Mouse (Mus musculus): ENCODE results near the gene Gm11639. TPM values are rescaled to one million over a fixed set of nuclear protein-coding genes. Genes with fewer than 3 reads are reported as not detected.

Gm11639 gene
- polyA plus RNA-seq, 1 experiment from 2014 or later, result 0.01 TPM

DNA sequence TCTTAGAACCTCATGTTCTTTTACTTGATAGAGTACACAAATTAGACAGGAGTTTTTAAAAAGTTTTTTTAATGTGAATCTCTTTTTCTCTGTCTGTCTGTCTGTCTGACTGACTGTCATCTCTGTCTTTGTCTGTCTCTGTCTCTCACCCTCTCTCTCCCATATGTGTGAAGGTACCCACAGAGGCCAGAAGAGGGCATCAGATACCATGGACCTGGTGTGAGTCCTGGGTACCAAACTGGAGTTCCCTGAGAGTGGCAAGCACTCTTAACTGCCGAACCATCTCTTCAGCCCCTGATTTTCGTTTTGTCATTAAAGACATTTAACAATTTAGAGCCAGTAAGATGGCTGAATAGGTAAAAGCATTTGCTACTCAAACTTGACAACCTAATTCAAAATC is 21.6 kb downstream of the Gm11639 start:
- H3K4me1 ChIP-seq, result no peaks in the 10 kb centered on the region
- WGBS, result 70% methylated on average over 2 of the region's 2 CpGs
- no peak overlapping the region for H3K4me2 ChIP-seq
- H3K36me3 ChIP-seq, result no peaks in the 10 kb centered on the region
- H3K27ac ChIP-seq, result no peak overlapping the region
- H3K9me3 ChIP-seq, result no peaks in the 10 kb centered on the region
- no peak overlapping the region for H3K9ac ChIP-seq
- no peak overlapping the region for H3K4me3 ChIP-seq
- no peaks in the 10 kb centered on the region for H3K27me3 ChIP-seq
- no peak for ATAC-seq (ENCODE audit: insufficient number of reproducible peaks, insufficient read depth, low FRiP score, low TSS enrichment, low read depth)

DNA sequence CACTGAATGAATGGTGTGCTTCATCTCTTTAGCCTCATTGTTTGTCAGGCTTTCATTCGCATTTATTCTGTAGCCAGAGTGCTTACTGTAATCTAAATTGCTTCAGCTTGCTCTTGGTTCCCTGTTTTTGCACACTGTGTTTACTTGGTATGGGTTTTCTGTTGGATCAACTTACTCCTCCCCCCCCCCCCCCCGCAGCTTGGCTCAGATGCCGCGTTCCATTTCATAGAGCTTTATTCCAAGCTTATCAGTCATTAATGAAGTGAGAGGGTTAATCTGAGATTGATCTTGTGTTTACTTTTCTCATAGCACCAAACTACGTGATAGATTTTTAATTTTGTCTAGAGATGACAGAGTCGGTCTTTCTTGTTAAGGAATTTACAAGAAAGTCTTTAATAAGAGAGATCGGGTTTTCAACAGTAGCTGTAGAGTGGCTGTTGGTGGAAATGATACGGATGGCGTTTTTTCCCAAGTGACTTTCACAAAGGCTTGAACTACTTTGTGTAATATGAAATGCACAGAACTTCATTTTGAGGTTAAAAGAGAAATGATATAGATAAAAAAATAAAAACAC is 59.6 kb downstream of the Gm11639 start:
- WGBS, result 84% methylated on average over 9 of the region's 9 CpGs
- no peaks in the 10 kb centered on the region for H3K27me3 ChIP-seq
- no peak overlapping the region for H3K9ac ChIP-seq
- no peak overlapping the region for H3K27ac ChIP-seq
- H3K4me3 ChIP-seq, result no peak overlapping the region
- H3K36me3 ChIP-seq, result no peaks in the 10 kb centered on the region
- no peak overlapping the region for H3K4me2 ChIP-seq
- H3K9me3 ChIP-seq, result no peaks in the 10 kb centered on the region
- no peaks in the 10 kb centered on the region for H3K4me1 ChIP-seq
- no peak for ATAC-seq (ENCODE audit: insufficient number of reproducible peaks, insufficient read depth, low FRiP score, low TSS enrichment, low read depth)

DNA sequence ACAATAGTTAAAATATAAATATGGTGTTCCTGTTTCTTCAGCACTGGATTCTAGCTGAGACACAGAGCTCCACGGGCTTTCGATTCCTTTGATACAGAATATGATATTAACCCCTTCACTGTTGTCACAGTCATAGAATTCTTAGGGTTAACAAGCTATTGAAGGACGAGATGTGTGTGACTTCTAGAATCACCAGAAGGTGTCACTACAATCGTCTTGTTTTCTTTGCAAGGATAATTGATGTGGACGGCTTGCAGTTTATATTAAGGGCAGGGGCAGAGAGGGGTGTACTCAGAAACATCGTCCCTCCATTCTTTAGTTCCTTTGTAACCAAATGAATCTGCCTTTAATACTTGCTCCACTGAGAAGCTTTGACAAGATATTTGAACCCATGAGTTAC is 80.3 kb downstream of the Gm11639 start:
- no peak overlapping the region for H3K4me2 ChIP-seq
- no peaks in the 10 kb centered on the region for H3K27me3 ChIP-seq
- no peak for ATAC-seq (ENCODE audit: insufficient number of reproducible peaks, insufficient read depth, low FRiP score, low TSS enrichment, low read depth)
- 34% methylated on average over 6 of the region's 6 CpGs for WGBS
- H3K4me1 ChIP-seq, result no peaks in the 10 kb centered on the region
- H3K4me3 ChIP-seq, result no peak overlapping the region
- H3K27ac ChIP-seq, result no peak overlapping the region
- no peak overlapping the region for H3K9ac ChIP-seq
- no peaks in the 10 kb centered on the region for H3K9me3 ChIP-seq
- H3K36me3 ChIP-seq, result no peaks in the 10 kb centered on the region

DNA sequence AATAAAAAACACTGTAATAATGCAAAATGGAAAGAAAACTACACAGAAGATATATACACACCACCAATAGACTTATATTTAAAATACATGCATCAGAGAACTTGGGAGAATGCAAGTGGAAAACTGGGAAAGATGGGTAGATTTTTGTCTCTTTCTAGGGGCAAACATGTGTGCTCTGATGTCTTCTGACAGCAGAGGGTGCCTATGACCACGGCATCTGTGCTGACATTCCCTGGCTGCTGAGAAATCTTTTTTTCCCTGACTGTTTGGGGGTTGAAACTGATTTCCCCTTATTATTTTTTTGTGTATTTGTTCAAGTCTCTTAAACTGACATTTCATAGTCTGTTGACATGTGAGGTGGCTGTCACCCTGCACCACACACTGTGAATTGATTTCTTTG is 81.6 kb downstream of the Gm11639 start:
- no peak overlapping the region for H3K9ac ChIP-seq
- H3K4me2 ChIP-seq, result no peak overlapping the region
- ATAC-seq (ENCODE audit: insufficient number of reproducible peaks, insufficient read depth, low FRiP score, low TSS enrichment, low read depth), result no peak
- WGBS, result 50% methylated on average over 1 of the region's 1 CpGs
- H3K4me1 ChIP-seq, result no peaks in the 10 kb centered on the region
- no peak overlapping the region for H3K27ac ChIP-seq
- no peaks in the 10 kb centered on the region for H3K9me3 ChIP-seq
- H3K36me3 ChIP-seq, result no peaks in the 10 kb centered on the region
- no peak overlapping the region for H3K4me3 ChIP-seq
- no peaks in the 10 kb centered on the region for H3K27me3 ChIP-seq

DNA sequence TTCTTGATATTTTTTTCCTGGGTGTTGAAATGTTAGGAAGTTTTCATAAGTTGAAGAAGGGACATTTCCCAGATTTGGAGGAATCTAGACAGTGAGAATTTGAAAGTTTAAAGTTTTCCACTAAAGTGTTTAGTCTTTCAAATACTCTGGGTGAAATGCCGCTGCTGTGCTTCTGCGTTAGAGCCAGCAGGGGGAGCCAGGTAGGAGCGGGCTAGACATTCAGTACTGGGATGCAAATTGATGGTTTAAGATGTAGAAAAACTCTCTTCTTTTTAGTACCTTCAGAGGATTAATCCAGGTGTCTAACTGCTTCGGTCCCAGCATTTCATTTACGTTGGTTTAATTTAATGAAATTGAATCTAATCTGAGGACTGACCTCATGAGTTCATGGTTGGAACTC is 82.6 kb downstream of the Gm11639 start:
- H3K4me3 ChIP-seq, result no peak overlapping the region
- H3K9ac ChIP-seq, result no peak overlapping the region
- WGBS, result 8% methylated on average over 5 of the region's 5 CpGs
- no peaks in the 10 kb centered on the region for H3K36me3 ChIP-seq
- ATAC-seq (ENCODE audit: insufficient number of reproducible peaks, insufficient read depth, low FRiP score, low TSS enrichment, low read depth), result no peak
- no peak overlapping the region for H3K4me2 ChIP-seq
- no peaks in the 10 kb centered on the region for H3K9me3 ChIP-seq
- no peaks in the 10 kb centered on the region for H3K4me1 ChIP-seq
- H3K27me3 ChIP-seq, result no peaks in the 10 kb centered on the region
- no peak overlapping the region for H3K27ac ChIP-seq

DNA sequence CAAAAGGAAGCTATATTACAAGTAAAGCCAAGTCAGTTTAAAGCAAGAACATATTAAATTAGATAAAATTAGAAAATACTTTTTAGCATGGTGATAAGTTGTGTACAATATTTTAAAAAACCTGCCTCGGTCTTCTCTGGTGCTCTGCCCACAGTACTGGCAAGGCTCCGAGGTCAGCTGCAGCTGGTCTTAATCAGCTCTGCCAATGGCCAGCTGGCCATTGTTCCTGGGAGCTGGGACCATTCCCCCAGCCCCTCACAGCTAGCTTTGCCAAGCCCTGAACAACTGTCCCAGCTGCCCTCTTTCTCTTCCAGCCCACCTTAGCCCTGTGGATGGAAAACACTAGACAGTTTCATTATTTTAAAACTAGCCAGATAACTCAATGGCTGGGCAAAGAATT is 93.3 kb downstream of the Gm11639 start:
- no peak for ATAC-seq (ENCODE audit: insufficient number of reproducible peaks, insufficient read depth, low FRiP score, low TSS enrichment, low read depth)
- Histone ChIP-seq H3K9ac (no peak overlapping the region), H3K36me3 (no peaks in the 10 kb centered on the region), H3K27ac (no peak overlapping the region), H3K9me3 (no peaks in the 10 kb centered on the region), H3K4me1 (no peaks in the 10 kb centered on the region), H3K4me3 (no peak overlapping the region), H3K4me2 (no peak overlapping the region), H3K27me3 (no peaks in the 10 kb centered on the region)
- 63% methylated on average over 2 of the region's 2 CpGs for WGBS

DNA sequence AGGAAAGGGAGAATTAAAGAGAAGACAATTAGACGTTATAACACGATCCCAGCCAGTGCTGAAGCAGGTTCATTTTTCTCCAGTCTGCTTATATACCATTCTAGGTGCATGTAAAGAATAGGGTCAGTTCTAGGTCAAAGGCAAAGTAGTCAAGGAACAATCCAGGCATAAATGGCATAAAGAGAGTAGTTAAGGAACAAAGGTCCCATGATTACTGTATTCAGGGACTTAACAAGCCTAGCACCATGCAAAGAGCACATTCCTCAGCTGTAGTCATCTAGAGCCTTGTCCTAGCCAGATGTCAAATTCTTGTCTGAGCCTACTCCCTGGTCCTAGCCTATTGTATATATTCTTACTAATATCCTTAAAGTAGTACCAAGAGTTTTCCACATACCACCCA is 259.2 kb downstream of the Gm11639 start:
- Histone ChIP-seq H3K4me2 (no peak overlapping the region), H3K36me3 (no peaks in the 10 kb centered on the region), H3K27ac (no peak overlapping the region), H3K9me3 (no peaks in the 10 kb centered on the region), H3K4me3 (no peak overlapping the region), H3K4me1 (no peaks in the 10 kb centered on the region), H3K27me3 (no peaks in the 10 kb centered on the region), H3K9ac (no peak overlapping the region)
- 58% methylated on average over 2 of the region's 2 CpGs for WGBS
- no peak for ATAC-seq (ENCODE audit: insufficient number of reproducible peaks, insufficient read depth, low FRiP score, low TSS enrichment, low read depth)

DNA sequence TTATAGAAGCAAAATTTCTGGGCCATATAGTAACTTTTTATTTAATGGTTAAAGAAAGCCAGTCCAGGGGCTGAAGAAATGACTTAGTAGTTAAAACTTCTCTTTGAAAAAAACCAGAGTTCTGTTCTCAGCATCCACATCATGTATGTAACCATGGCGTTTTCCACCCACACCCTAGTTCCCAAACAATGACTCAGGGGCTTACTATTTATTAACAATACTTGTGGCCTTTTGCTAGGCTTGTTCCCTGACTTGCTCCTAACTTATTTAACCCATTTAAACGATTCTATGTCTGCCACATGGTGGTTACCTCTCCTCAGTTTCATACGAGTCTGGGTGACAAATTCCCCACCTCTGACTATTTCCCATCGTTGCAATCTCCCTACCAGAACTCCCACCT is 266.8 kb downstream of the Gm11639 start:
- H3K27ac ChIP-seq, result no peak overlapping the region
- no peaks in the 10 kb centered on the region for H3K27me3 ChIP-seq
- ATAC-seq (ENCODE audit: insufficient number of reproducible peaks, insufficient read depth, low FRiP score, low TSS enrichment, low read depth), result no peak
- H3K4me2 ChIP-seq, result no peak overlapping the region
- H3K4me1 ChIP-seq, result no peaks in the 10 kb centered on the region
- no peaks in the 10 kb centered on the region for H3K9me3 ChIP-seq
- H3K4me3 ChIP-seq, result no peak overlapping the region
- H3K9ac ChIP-seq, result no peak overlapping the region
- H3K36me3 ChIP-seq, result no peaks in the 10 kb centered on the region
- WGBS, result 68% methylated on average over 4 of the region's 4 CpGs

DNA sequence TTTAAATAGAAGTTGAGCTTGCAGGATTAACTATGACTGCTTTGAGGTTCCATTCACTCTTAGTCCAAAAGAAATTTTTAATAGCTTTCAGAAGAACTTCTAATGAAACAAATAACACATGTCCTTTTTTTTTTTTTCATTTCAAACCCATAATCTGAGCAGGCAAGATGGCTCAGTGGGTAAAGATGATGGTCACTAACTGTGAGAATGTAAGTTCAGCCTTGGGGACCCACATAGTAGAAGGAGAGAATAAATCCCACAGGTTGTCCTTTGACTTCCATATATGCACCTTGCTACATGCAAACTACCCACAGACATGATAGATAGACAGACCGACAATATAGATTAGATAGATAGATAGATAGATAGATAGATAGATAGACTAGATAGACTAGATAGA is 282.4 kb downstream of the Gm11639 start:
- Histone ChIP-seq H3K36me3 (no peaks in the 10 kb centered on the region), H3K4me1 (no peaks in the 10 kb centered on the region), H3K27ac (no peak overlapping the region), H3K4me3 (no peak overlapping the region), H3K27me3 (no peaks in the 10 kb centered on the region), H3K9ac (no peak overlapping the region), H3K9me3 (no peaks in the 10 kb centered on the region), H3K4me2 (no peak overlapping the region)
- WGBS, result 90% methylated on average over 1 of the region's 1 CpGs
- no peak for ATAC-seq (ENCODE audit: insufficient number of reproducible peaks, insufficient read depth, low FRiP score, low TSS enrichment, low read depth)

DNA sequence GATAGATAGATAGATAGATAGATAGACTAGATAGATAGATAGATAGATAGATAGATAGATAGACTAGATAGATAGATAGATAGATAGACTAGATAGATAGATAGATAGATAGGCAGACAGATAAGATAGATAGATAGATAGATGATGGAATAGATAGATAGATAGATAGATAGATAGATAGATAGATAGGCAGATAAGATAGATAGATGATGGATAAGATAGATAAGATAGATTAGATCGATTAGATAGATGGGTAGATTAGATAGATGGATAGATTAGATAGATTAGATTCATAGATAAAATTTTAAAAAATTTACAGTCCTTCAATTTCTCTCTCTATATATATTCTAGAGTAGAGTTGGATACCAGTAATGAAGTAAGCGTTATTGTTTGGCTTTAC is 282.9 kb downstream of the Gm11639 start:
- no peak overlapping the region for H3K27ac ChIP-seq
- no peak for ATAC-seq (ENCODE audit: insufficient number of reproducible peaks, insufficient read depth, low FRiP score, low TSS enrichment, low read depth)
- no peaks in the 10 kb centered on the region for H3K36me3 ChIP-seq
- no peak overlapping the region for H3K4me3 ChIP-seq
- 93% methylated on average over 2 of the region's 2 CpGs for WGBS
- H3K27me3 ChIP-seq, result no peaks in the 10 kb centered on the region
- H3K4me2 ChIP-seq, result no peak overlapping the region
- H3K4me1 ChIP-seq, result no peaks in the 10 kb centered on the region
- H3K9me3 ChIP-seq, result no peaks in the 10 kb centered on the region
- H3K9ac ChIP-seq, result no peak overlapping the region

DNA sequence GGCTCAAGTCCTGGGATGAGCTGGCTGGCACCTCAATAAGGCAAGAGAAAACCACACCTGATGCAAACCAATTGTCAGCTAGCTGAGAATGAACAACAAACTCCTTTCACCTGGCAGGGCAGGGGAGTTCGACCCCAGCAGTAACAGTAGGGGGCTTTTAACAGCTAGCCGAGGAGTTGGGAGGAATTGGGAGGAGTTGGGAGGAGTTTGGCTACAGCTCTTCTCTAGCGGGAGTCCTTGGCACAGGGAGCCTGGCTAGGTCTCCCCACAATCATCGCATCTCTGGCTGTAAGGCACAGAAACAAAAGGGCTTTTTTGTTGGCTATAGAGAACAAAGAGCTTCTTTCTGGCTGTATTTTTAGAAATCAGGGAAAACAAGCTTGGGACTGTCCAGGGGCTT is 285.8 kb downstream of the Gm11639 start:
- no peak for ATAC-seq (ENCODE audit: insufficient number of reproducible peaks, insufficient read depth, low FRiP score, low TSS enrichment, low read depth)

DNA sequence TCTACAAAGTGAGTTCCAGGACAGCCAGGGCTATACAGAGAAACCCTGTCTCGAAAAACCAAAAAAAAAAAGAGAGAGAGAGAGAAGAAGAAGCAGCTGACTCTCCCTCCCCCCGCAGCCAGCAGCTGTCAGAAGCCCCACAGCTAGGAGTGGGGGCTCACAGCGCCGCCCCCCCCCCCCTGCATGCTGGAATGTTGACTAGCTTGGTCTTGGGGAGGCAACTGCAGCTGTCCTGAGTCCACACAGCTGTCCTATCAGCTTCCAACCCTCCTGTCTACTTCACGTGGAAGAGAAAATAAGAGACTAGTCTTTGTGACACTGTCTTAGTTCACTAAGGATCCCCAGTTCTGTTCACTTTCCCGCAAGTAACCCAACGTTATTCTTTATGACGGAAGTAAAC is 287.0 kb downstream of the Gm11639 start:
- no peak overlapping the region for H3K9ac ChIP-seq
- ATAC-seq (ENCODE audit: insufficient number of reproducible peaks, insufficient read depth, low FRiP score, low TSS enrichment, low read depth), result no peak
- WGBS, result 74% methylated on average over 8 of the region's 8 CpGs

More for the DNA sequence above, 285.8 kb downstream of the Gm11639 start:
- Histone ChIP-seq H3K27me3 (no peaks in the 10 kb centered on the region), H3K4me1 (no peaks in the 10 kb centered on the region), H3K4me2 (no peak overlapping the region), H3K9me3 (no peaks in the 10 kb centered on the region), H3K27ac (no peak overlapping the region), H3K4me3 (no peak overlapping the region), H3K9ac (no peak overlapping the region), H3K36me3 (no peaks in the 10 kb centered on the region)
- WGBS, result 3% methylated on average over 4 of the region's 4 CpGs

DNA sequence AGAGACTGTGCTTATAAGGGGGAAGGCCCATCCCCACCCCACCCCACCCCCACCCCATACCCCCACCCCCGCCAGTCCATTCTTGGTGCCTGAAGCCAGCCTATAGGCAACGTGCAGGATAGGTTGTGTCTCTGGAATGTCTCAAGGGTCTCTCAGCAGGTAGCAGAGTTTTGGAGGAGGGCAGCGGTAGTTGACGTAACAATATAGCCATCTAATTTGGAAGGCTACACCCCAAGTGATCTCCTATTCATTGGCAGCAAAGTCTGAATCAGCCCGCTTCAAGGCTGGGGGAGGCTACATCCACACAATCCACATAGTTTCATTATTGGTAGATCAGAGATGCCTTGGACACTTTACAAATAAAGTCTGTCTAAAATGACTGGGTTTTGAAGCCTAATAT is 292.5 kb downstream of the Gm11639 start:
- Histone ChIP-seq H3K9ac (no peak overlapping the region), H3K36me3 (no peaks in the 10 kb centered on the region), H3K27ac (no peak overlapping the region), H3K4me2 (no peak overlapping the region), H3K4me1 (no peaks in the 10 kb centered on the region), H3K27me3 (no peaks in the 10 kb centered on the region), H3K9me3 (no peaks in the 10 kb centered on the region), H3K4me3 (no peak overlapping the region)
- 79% methylated on average over 5 of the region's 5 CpGs for WGBS
- ATAC-seq (ENCODE audit: insufficient number of reproducible peaks, insufficient read depth, low FRiP score, low TSS enrichment, low read depth), result no peak

More for the DNA sequence above, 287.0 kb downstream of the Gm11639 start:
- no peaks in the 10 kb centered on the region for H3K36me3 ChIP-seq
- no peaks in the 10 kb centered on the region for H3K4me1 ChIP-seq
- no peaks in the 10 kb centered on the region for H3K9me3 ChIP-seq
- H3K4me2 ChIP-seq, result no peak overlapping the region
- H3K27ac ChIP-seq, result no peak overlapping the region
- no peaks in the 10 kb centered on the region for H3K27me3 ChIP-seq
- no peak overlapping the region for H3K4me3 ChIP-seq

Data from embryonic facial prominence, embryonic 13.5 days (tissue).